Mouse (Mus musculus) forebrain, embryonic 12.5 days (tissue): ENCODE measurements around the gene Gm49333. TPM values are rescaled to one million over a fixed set of nuclear protein-coding genes. Genes with fewer than 3 reads are reported as not detected.

Experiments
- ATAC-seq: fragments of 200-750 bp; cut with Nextera tagmentation; 2 replicates; pipeline ENCODE4 v1.8.0; 2017; ENCODE audit warnings: moderate TSS enrichment; ENCODE audit not compliant: low FRiP score
- H3K27ac ChIP-seq: fragments of 300-500 bp; sonication (generic); 2 replicates; pipeline ENCODE4 v1.5.1; 2016; ENCODE audit warnings: mild to moderate bottlenecking
- H3K27me3 ChIP-seq: fragments of 300-500 bp; sonication (generic); 2 replicates; pipeline ENCODE4 v1.6.1; 2016; ENCODE audit warnings: mild to moderate bottlenecking
- H3K36me3 ChIP-seq: fragments of 300-500 bp; sonication (generic); replicated peaks from 2 replicates; pipeline ENCODE4 v1.6.1; 2016; ENCODE audit warnings: mild to moderate bottlenecking
- H3K4me1 ChIP-seq: fragments of 300-500 bp; sonication (generic); 2 replicates; pipeline ENCODE4 v1.6.1; 2016
- H3K4me2 ChIP-seq: fragments of 300-500 bp; sonication (generic); 2 replicates; pipeline ENCODE4 v1.6.1; 2016; ENCODE audit warnings: mild to moderate bottlenecking, moderate library complexity
- H3K4me3 ChIP-seq: fragments of 300-500 bp; sonication (generic); replicated peaks from 2 replicates; pipeline ENCODE4 v1.5.1; 2016; ENCODE audit warnings: mild to moderate bottlenecking
- H3K9ac ChIP-seq: fragments of 300-500 bp; sonication (generic); 2 replicates; pipeline ENCODE4 v1.6.1; 2016; ENCODE audit warnings: mild to moderate bottlenecking
- H3K9me3 ChIP-seq: fragments of 300-500 bp; sonication (generic); 2 replicates; pipeline ENCODE4 v1.6.1; 2016
- WGBS: fragments of 180-500 bp; shearing (Covaris S2); methylation state at CpG from one replicate; pipeline ENCODE4 v1.1.7; 2016; 5-methylcytosine and 5-hydroxymethylcytosine counted together
- polyA plus RNA-seq: library from polyadenylated mRNA; unstranded; fragments of >200 nt; fragmentation: Nextera tagmentation; extraction: Ambion mirVana; gene quantifications from 2 replicates; pipeline ENCODE4 v1.2.1, GENCODE M21; 2016

Gm49333 gene
- polyA plus RNA-seq, 1 experiment from 2014 or later: not detected

GRCm38 (mm10) chr16:20673706-20674303 lies 62.4 kb downstream of the Gm49333 start:
- Histone ChIP-seq H3K27me3 (no peaks in the 10 kb centered on the region), H3K4me1 (peaks cover 22% of the 10 kb centered on the region), H3K4me3 (peak overlapping the region; percentile 88), H3K4me2 (peak overlapping the region; percentile 99), H3K9ac (peak overlapping the region; percentile 97), H3K27ac (peak overlapping the region; percentile 95; the same call in 1 of the 2 replicates), H3K9me3 (no peaks in the 10 kb centered on the region), H3K36me3 (peaks cover 38% of the 10 kb centered on the region)
- WGBS: 11% methylated on average over 14 of the region's 14 CpGs
- no peak for ATAC-seq

- H3K27ac ChIP-seq: no peak overlapping the region
- WGBS: 92% methylated on average over 6 of the region's 6 CpGs
- no peak overlapping the region for H3K4me3 ChIP-seq
- H3K4me1 ChIP-seq: peaks cover 22% of the 10 kb centered on the region
- 0 out of 2 replicates have a peak overlapping the region, but pooled peaks have one; percentile 99 for H3K4me2 ChIP-seq
- peaks cover 52% of the 10 kb centered on the region for H3K36me3 ChIP-seq
- no peak for ATAC-seq
- no peak overlapping the region for H3K9ac ChIP-seq
- H3K9me3 ChIP-seq: no peaks in the 10 kb centered on the region
- no peaks in the 10 kb centered on the region for H3K27me3 ChIP-seq
Measured at GRCm38 (mm10) chr16:20675213-20675612, 63.8 kb downstream of the Gm49333 start.

GRCm38 (mm10) chr16:20676702-20677101 lies 65.3 kb downstream of the Gm49333 start:
- H3K4me2 ChIP-seq: no peak overlapping the region
- H3K4me1 ChIP-seq: peaks cover 22% of the 10 kb centered on the region
- no peak overlapping the region for H3K27ac ChIP-seq
- no peak for ATAC-seq
- 91% methylated on average over 4 of the region's 4 CpGs for WGBS
- peaks cover 67% of the 10 kb centered on the region for H3K36me3 ChIP-seq
- H3K9ac ChIP-seq: no peak overlapping the region
- no peaks in the 10 kb centered on the region for H3K27me3 ChIP-seq
- H3K9me3 ChIP-seq: no peaks in the 10 kb centered on the region
- H3K4me3 ChIP-seq: no peak overlapping the region

- peaks cover 73% of the 10 kb centered on the region for H3K36me3 ChIP-seq
- 90% methylated on average over 5 of the region's 5 CpGs for WGBS
- H3K4me1 ChIP-seq: peaks cover 20% of the 10 kb centered on the region
- H3K9ac ChIP-seq: no peak overlapping the region
- no peak overlapping the region for H3K4me3 ChIP-seq
- no peaks in the 10 kb centered on the region for H3K9me3 ChIP-seq
- no peaks in the 10 kb centered on the region for H3K27me3 ChIP-seq
- ATAC-seq: no peak
- H3K27ac ChIP-seq: no peak overlapping the region
- H3K4me2 ChIP-seq: no peak overlapping the region
Measured at GRCm38 (mm10) chr16:20677380-20677779, 66.0 kb downstream of the Gm49333 start.

- Histone ChIP-seq H3K4me3 (no peak overlapping the region), H3K9ac (no peak overlapping the region), H3K9me3 (no peaks in the 10 kb centered on the region), H3K27ac (no peak overlapping the region), H3K4me1 (peaks cover 20% of the 10 kb centered on the region), H3K4me2 (no peak overlapping the region), H3K27me3 (no peaks in the 10 kb centered on the region), H3K36me3 (peaks cover 81% of the 10 kb centered on the region)
- WGBS: 85% methylated on average over 10 of the region's 10 CpGs
- no peak for ATAC-seq
Measured at GRCm38 (mm10) chr16:20677974-20678675, 66.7 kb downstream of the Gm49333 start.

- WGBS: 93% methylated on average over 3 of the region's 3 CpGs
- Histone ChIP-seq H3K9me3 (no peaks in the 10 kb centered on the region), H3K4me3 (no peak overlapping the region), H3K36me3 (peaks cover 63% of the 10 kb centered on the region), H3K27me3 (no peaks in the 10 kb centered on the region), H3K27ac (no peak overlapping the region), H3K4me1 (peaks cover 35% of the 10 kb centered on the region), H3K9ac (no peak overlapping the region), H3K4me2 (no peak overlapping the region)
- no peak for ATAC-seq
Measured at GRCm38 (mm10) chr16:20690774-20691173, 79.4 kb downstream of the Gm49333 start.

GRCm38 (mm10) chr16:20691617-20692016 lies 80.2 kb downstream of the Gm49333 start:
- H3K4me3 ChIP-seq: no peak overlapping the region
- no peak overlapping the region for H3K27ac ChIP-seq
- no peak for ATAC-seq
- H3K9me3 ChIP-seq: no peaks in the 10 kb centered on the region
- peaks cover 43% of the 10 kb centered on the region for H3K4me1 ChIP-seq
- no peaks in the 10 kb centered on the region for H3K27me3 ChIP-seq
- H3K36me3 ChIP-seq: peaks cover 54% of the 10 kb centered on the region
- no peak overlapping the region for H3K4me2 ChIP-seq
- no peak overlapping the region for H3K9ac ChIP-seq
- 93% methylated on average over 1 of the region's 1 CpGs for WGBS

- Histone ChIP-seq H3K9me3 (no peaks in the 10 kb centered on the region), H3K36me3 (peaks cover 46% of the 10 kb centered on the region), H3K4me3 (peak overlapping the region; percentile 62; the same call in 1 of the 2 replicates), H3K27ac (peak overlapping the region; percentile 44; the same call in 1 of the 2 replicates), H3K4me1 (peaks cover 50% of the 10 kb centered on the region), H3K4me2 (peak overlapping the region; percentile 70), H3K9ac (no peak overlapping the region), H3K27me3 (no peaks in the 10 kb centered on the region)
- ATAC-seq: no peak
- WGBS: 43% methylated on average over 16 of the region's 16 CpGs
Measured at GRCm38 (mm10) chr16:20692241-20692965, 81.0 kb downstream of the Gm49333 start.

- H3K9me3 ChIP-seq: no peaks in the 10 kb centered on the region
- peaks cover 52% of the 10 kb centered on the region for H3K4me1 ChIP-seq
- H3K9ac ChIP-seq: peak within 1 kb of the TSS; percentile 73
- H3K27ac ChIP-seq: peak within 1 kb of the TSS; percentile 87
- peak within 1 kb of the TSS; percentile 70 for H3K4me2 ChIP-seq
- peaks cover 38% of the 10 kb centered on the region for H3K36me3 ChIP-seq
- ATAC-seq: peak; percentile 92
- no peaks in the 10 kb centered on the region for H3K27me3 ChIP-seq
- 1% methylated on average over 37 of the region's 37 CpGs for WGBS
- peak within 1 kb of the TSS; percentile 62 for H3K4me3 ChIP-seq
Measured at GRCm38 (mm10) chr16:20693111-20693701, 81.8 kb downstream of the Gm49333 start, which contains the start of gene Fam131a. Gene Fam131a, plus strand, starts transcription at chr16:20693241.

GRCm38 (mm10) chr16:20694781-20695180 lies 83.4 kb downstream of the Gm49333 start:
- Histone ChIP-seq H3K27ac (peak overlapping the region; percentile 50; the same call in 1 of the 2 replicates), H3K4me2 (peak overlapping the region; percentile 70; the same call in 1 of the 2 replicates), H3K9me3 (no peaks in the 10 kb centered on the region), H3K27me3 (no peaks in the 10 kb centered on the region), H3K36me3 (peaks cover 33% of the 10 kb centered on the region), H3K4me3 (0 out of 2 replicates have a peak overlapping the region, but pooled peaks have one; percentile 1), H3K4me1 (peaks cover 52% of the 10 kb centered on the region), H3K9ac (no peak overlapping the region)
- WGBS: 80% methylated on average over 8 of the region's 8 CpGs
- ATAC-seq: no peak
